Mouse (Mus musculus): ENCODE data around the gene T.

GRCm38 (mm10) chr17:8406285-8406684, 27.9 kb upstream of the T start:
- TF ChIP-seq CTCF (IDR thresholded peaks at IDR 0.05; ENCODE audit: control insufficient read depth, insufficient read depth, insufficient replicate concordance, low read depth, low read length) (no peak), POLR2A (IDR thresholded peaks at IDR 0.05; ENCODE audit: control insufficient read depth, low read depth, low read length) (no peak)
